Comparison of ENCODE assay signal across 15 mouse cellular contexts in the genomic region with DNA sequence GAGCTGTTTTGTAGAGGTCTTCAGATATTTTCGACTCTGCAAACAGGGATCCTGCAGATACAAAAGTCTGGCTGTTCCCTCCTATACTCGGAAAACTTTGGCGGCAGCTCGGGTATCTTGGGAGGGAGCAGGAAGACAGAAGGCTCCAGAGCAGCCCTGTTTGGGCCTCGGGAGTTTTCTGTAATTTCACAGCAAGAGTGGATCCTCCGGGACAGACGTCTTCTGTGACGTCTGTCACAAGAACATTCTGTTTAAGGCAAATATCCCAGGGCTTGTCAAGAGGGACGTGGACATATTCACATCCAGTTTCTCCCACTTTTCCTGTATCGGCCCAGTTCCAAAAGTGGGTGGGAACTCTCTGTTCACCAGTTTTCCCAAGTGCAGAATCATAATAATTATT.
DNase-seq lines count a peak whose midpoint lies in the region; ATAC-seq and TF ChIP-seq lines count a peak whose summit lies in the region.
"Had no signal": no experiment of that assay in that cellular context is flagged by ENCODE, and none has a peak within 500 bp of the region (broad histone marks: within the 10 kb centered on the region; RNA-seq: fewer than 3 reads in every experiment).

No protein-coding gene starts in this region.

- no peaks in the 10 kb centered on the region for H3K9me3 ChIP-seq in liver, postnatal 0 days (ENCODE audit: low read length)
- no peaks in the 10 kb centered on the region for H3K9me3 ChIP-seq in liver, embryonic 11.5 days (ENCODE audit: control insufficient read depth, low read length)
- H3K9me3 ChIP-seq in heart, embryonic 15.5 days (replicated peaks): no peaks in the 10 kb centered on the region
- no peaks in the 10 kb centered on the region for H3K9me3 ChIP-seq in stomach, embryonic 16.5 days (replicated peaks; ENCODE audit: control insufficient read depth, low read length)
- H3K9me3 ChIP-seq: forebrain, embryonic 13.5 days; liver, embryonic 15.5 days had no signal

- H3K4me3 ChIP-seq in liver, postnatal 0 days (ENCODE audit: low read depth, low read length): no peak overlapping the region
- no peak overlapping the region for H3K4me3 ChIP-seq in liver, embryonic 11.5 days (ENCODE audit: low read depth, low read length)
- H3K4me3 ChIP-seq in heart, embryonic 15.5 days: no peak overlapping the region
- no peak overlapping the region for H3K4me3 ChIP-seq in stomach, embryonic 16.5 days (replicated peaks; ENCODE audit: low read length)
- H3K4me3 ChIP-seq: forebrain, embryonic 13.5 days; liver, embryonic 15.5 days had no signal

- no peak for TF ChIP-seq CTCF in liver, postnatal 0 days (IDR thresholded peaks at IDR 0.05; ENCODE audit: low read depth)

- WGBS in liver, postnatal 0 days (ENCODE audit: insufficient replicate concordance): 64% methylated on average over 10 of the region's 10 CpGs
- WGBS in liver, embryonic 11.5 days: 67% methylated on average over 10 of the region's 10 CpGs
- 38% methylated on average over 10 of the region's 10 CpGs for WGBS in heart, embryonic 15.5 days
- 57% methylated on average over 10 of the region's 10 CpGs for WGBS in stomach, embryonic 16.5 days

- TF ChIP-seq EP300 in liver, postnatal 0 days (IDR thresholded peaks at IDR 0.05; ENCODE audit: low read depth): no peak

- no peaks in the 10 kb centered on the region for H3K36me3 ChIP-seq in liver, postnatal 0 days (replicated peaks; ENCODE audit: insufficient read depth, low read length)
- H3K36me3 ChIP-seq in liver, embryonic 11.5 days (ENCODE audit: control insufficient read depth, insufficient read depth, low read length): no peaks in the 10 kb centered on the region
- H3K36me3 ChIP-seq in heart, embryonic 15.5 days: no peaks in the 10 kb centered on the region
- no peaks in the 10 kb centered on the region for H3K36me3 ChIP-seq in stomach, embryonic 16.5 days (ENCODE audit: control insufficient read depth, insufficient read depth, low read length)
- H3K36me3 ChIP-seq: liver, embryonic 15.5 days had no signal

- no peak overlapping the region for H3K9ac ChIP-seq in liver, postnatal 0 days (replicated peaks)
- H3K9ac ChIP-seq in liver, embryonic 11.5 days (ENCODE audit: low read depth, low read length): no peak overlapping the region
- no peak overlapping the region for H3K9ac ChIP-seq in heart, embryonic 15.5 days
- H3K9ac ChIP-seq in stomach, embryonic 16.5 days (ENCODE audit: low read length): no peak overlapping the region
- H3K9ac ChIP-seq: forebrain, embryonic 13.5 days; liver, embryonic 15.5 days had no signal

- peak overlapping the region; percentile 49 for H3K27ac ChIP-seq in liver, postnatal 0 days (ENCODE audit: low read depth)
- H3K27ac ChIP-seq in liver, embryonic 11.5 days (ENCODE audit: low read depth, low read length): no peak overlapping the region
- peak overlapping the region; percentile 37 for H3K27ac ChIP-seq in heart, embryonic 15.5 days
- peak overlapping the region; percentile 16 for H3K27ac ChIP-seq in stomach, embryonic 16.5 days (ENCODE audit: low read length)
- H3K27ac ChIP-seq: forebrain, embryonic 13.5 days; liver, embryonic 15.5 days had no signal

- intact Hi-C loops in gastrocnemius, postnatal 14 days (cut with DNase I; ENCODE audit: low total_unique reads): no loop called here

- peaks cover 10% of the 10 kb centered on the region for H3K4me1 ChIP-seq in liver, postnatal 0 days (ENCODE audit: insufficient read depth)
- H3K4me1 ChIP-seq in liver, embryonic 11.5 days (replicated peaks; ENCODE audit: control insufficient read depth, insufficient read depth, low read length): peaks cover 10% of the 10 kb centered on the region; the same call in 1 of the 2 replicates
- H3K4me1 ChIP-seq in heart, embryonic 15.5 days (replicated peaks): peaks cover 17% of the 10 kb centered on the region
- H3K4me1 ChIP-seq in stomach, embryonic 16.5 days (ENCODE audit: control insufficient read depth, insufficient read depth, low read length): peaks cover 18% of the 10 kb centered on the region; the same call in 1 of the 2 replicates

- H3K27me3 ChIP-seq in liver, postnatal 0 days (ENCODE audit: insufficient read depth, low read length): no peaks in the 10 kb centered on the region
- H3K27me3 ChIP-seq in liver, embryonic 11.5 days (replicated peaks; ENCODE audit: control insufficient read depth, insufficient read depth, low read length): no peaks in the 10 kb centered on the region
- no peaks in the 10 kb centered on the region for H3K27me3 ChIP-seq in heart, embryonic 15.5 days
- no peaks in the 10 kb centered on the region for H3K27me3 ChIP-seq in stomach, embryonic 16.5 days (ENCODE audit: control insufficient read depth, insufficient read depth, low read length)
- H3K27me3 ChIP-seq: forebrain, embryonic 13.5 days; liver, embryonic 15.5 days had no signal

- no peak for ATAC-seq in liver, postnatal 0 days
- no peak for ATAC-seq in liver, embryonic 11.5 days (replicated peaks; ENCODE audit: low FRiP score)
- no peak for ATAC-seq in heart, embryonic 15.5 days (replicated peaks; ENCODE audit: insufficient number of reproducible peaks, insufficient read depth, low FRiP score, low read depth)
- ATAC-seq in stomach, embryonic 16.5 days (ENCODE audit: insufficient read depth, low FRiP score): no peak
- ATAC-seq: forebrain, embryonic 13.5 days had no signal

- peak; percentile 35 for DNase-seq in gastrocnemius, postnatal 14 days
- DNase-seq in gastrocnemius, adult 8-10 months (ENCODE audit: low spot score in 2 of 2): no peak
- no peak for DNase-seq in liver, postnatal 0 days
- no peak for DNase-seq in liver, embryonic 11.5 days (ENCODE audit: low spot score)
- DNase-seq in right cerebral cortex, postnatal 36 days (ENCODE audit: low spot score in 2 of 2): no peak
- DNase-seq in thymus, postnatal 36 days: no peak
- DNase-seq: B cell, adult 2 months; embryo, embryonic 11 days; kidney, adult 18-20 months; retina, postnatal 1 day had no signal

- no peak overlapping the region for H3K4me2 ChIP-seq in liver, postnatal 0 days (ENCODE audit: low read depth, low read length)
- no peak overlapping the region for H3K4me2 ChIP-seq in liver, embryonic 11.5 days
- H3K4me2 ChIP-seq in heart, embryonic 15.5 days: no peak overlapping the region
- no peak overlapping the region for H3K4me2 ChIP-seq in stomach, embryonic 16.5 days (ENCODE audit: low read depth, low read length)
- H3K4me2 ChIP-seq: forebrain, embryonic 13.5 days; liver, embryonic 15.5 days; midbrain, embryonic 11.5 days had no signal
